Mouse (Mus musculus) limb, embryonic 10.5 days (tissue): ENCODE data around the gene Liph. TPM values are rescaled to one million over a fixed set of nuclear protein-coding genes. Genes with fewer than 3 reads are reported as not detected.

Experiments
- DNase-seq: peaks from one replicate; pipeline ENCODE4 v3.0.0-alpha.2; 2017; ENCODE audit warnings: low spot score
- H3K27ac ChIP-seq: fragments of 300-500 bp; sonication (generic); 2 replicates; pipeline ENCODE4 v1.5.1; 2016; ENCODE audit warnings: mild to moderate bottlenecking
- H3K27me3 ChIP-seq: fragments of 300-500 bp; sonication (generic); 2 replicates; pipeline ENCODE4 v1.6.1; 2016; ENCODE audit warnings: low read depth, mild to moderate bottlenecking; ENCODE audit not compliant: poor library complexity, severe bottlenecking
- H3K36me3 ChIP-seq: fragments of 300-500 bp; sonication (generic); 2 replicates; pipeline ENCODE4 v1.6.1; 2016; ENCODE audit warnings: mild to moderate bottlenecking, moderate library complexity
- H3K4me1 ChIP-seq: fragments of 300-500 bp; sonication (generic); 2 replicates; pipeline ENCODE4 v1.6.1; 2016
- H3K4me3 ChIP-seq: fragments of 300-500 bp; sonication (generic); 2 replicates; pipeline ENCODE4 v1.5.1; 2016; ENCODE audit warnings: mild to moderate bottlenecking, moderate library complexity
- H3K9me3 ChIP-seq: fragments of 300-500 bp; sonication (generic); replicated peaks from 2 replicates; pipeline ENCODE4 v1.6.1; 2016; ENCODE audit warnings: mild to moderate bottlenecking
- WGBS: fragments of 180-500 bp; shearing (Covaris S2); methylation state at CpG from one replicate; pipeline ENCODE4 v1.1.7; 2016; 5-methylcytosine and 5-hydroxymethylcytosine counted together
- polyA plus RNA-seq: library from polyadenylated mRNA; unstranded; fragments of >200 nt; fragmentation: Nextera tagmentation; extraction: Ambion mirVana; gene quantifications from 2 replicates; pipeline ENCODE4 v1.2.1, GENCODE M21; 2016

Liph gene
- polyA plus RNA-seq = 0.31 and 0.34 TPM in 2 replicates

DNA sequence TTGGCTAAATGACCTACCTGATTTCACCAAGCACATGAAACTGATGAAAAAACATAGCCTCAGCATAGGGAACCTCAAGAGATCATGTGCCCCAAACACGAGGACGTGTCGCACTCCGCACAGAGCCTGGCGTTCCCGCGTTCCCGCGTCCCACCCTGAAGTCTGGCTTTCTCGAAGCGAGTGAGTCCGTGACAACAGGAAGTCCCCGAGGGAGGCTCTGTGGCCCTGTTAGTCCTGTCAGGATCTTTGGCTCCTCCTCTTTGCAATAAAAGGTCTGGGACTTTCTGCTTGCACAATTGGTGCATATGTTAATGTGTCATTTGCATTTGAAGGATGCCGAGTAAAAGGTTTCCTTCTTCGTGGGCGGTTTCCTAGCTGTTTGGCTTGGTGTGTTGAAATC, at the start of gene Liph:
Liph (minus strand) TSS at position 360 of the 400 bp plus-strand sequence.
- Histone ChIP-seq H3K36me3 (no peaks in the 10 kb centered on the region), H3K27me3 (peaks cover 12% of the 10 kb centered on the region), H3K9me3 (no peaks in the 10 kb centered on the region), H3K4me1 (peaks cover 8% of the 10 kb centered on the region; the same call in 1 of the 2 replicates), H3K4me3 (0 out of 2 replicates have a peak within 1 kb of the TSS, but pooled peaks have one; percentile 21), H3K27ac (no peak within 1 kb of the TSS)
- 15% methylated on average over 16 of the region's 16 CpGs for WGBS
- peak; percentile 40 for DNase-seq

DNA sequence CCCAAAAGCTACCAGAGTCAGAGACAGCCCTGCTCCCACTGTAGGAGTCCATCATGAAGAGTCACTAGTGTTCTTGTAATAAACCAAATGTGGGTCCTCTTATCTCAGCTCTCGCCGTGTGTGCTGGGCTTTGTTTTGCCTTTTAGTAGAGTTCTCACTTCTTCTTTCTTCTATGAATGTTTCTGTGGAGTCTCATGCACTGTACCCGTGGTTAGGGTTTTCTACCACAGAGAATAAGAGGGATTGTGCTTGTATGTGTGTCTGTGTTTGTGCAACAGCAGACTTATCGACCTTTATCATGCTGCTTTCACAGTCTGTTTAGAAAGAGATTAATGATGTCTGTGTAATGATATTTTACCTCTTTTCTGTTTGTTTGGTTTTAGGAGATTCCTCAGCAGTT, 48.4 kb upstream of the Liph start:
- no peaks in the 10 kb centered on the region for H3K9me3 ChIP-seq
- no peak for DNase-seq
- no peaks in the 10 kb centered on the region for H3K27me3 ChIP-seq
- H3K4me1 ChIP-seq = no peaks in the 10 kb centered on the region
- 91% methylated on average over 4 of the region's 4 CpGs for WGBS
- no peak overlapping the region for H3K27ac ChIP-seq
- no peak overlapping the region for H3K4me3 ChIP-seq
- H3K36me3 ChIP-seq = peaks cover 95% of the 10 kb centered on the region

DNA sequence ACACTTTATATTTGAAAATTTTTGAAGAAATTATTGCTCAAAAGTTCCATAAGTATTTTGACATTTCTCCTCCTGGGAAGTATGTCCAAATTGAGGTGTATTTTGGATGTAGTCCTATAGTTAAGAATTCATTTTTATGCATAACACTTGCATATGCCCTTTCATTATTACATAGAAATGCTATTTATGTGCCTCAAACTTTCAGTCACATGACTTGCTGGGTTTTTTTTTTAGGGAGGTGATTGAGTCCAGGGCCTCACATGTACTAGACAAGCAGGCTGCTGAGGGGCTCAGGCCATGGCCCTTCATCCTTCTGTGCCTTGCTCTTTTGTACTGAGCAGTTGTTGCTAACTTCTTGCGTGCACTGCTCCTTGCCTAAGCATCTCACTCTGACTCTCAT, 44.5 kb upstream of the Liph start:
- Histone ChIP-seq H3K9me3 (no peaks in the 10 kb centered on the region), H3K27me3 (no peaks in the 10 kb centered on the region), H3K4me1 (no peaks in the 10 kb centered on the region), H3K36me3 (peaks cover 92% of the 10 kb centered on the region), H3K27ac (no peak overlapping the region), H3K4me3 (no peak overlapping the region)
- 96% methylated on average over 1 of the region's 1 CpGs for WGBS
- DNase-seq = no peak

DNA sequence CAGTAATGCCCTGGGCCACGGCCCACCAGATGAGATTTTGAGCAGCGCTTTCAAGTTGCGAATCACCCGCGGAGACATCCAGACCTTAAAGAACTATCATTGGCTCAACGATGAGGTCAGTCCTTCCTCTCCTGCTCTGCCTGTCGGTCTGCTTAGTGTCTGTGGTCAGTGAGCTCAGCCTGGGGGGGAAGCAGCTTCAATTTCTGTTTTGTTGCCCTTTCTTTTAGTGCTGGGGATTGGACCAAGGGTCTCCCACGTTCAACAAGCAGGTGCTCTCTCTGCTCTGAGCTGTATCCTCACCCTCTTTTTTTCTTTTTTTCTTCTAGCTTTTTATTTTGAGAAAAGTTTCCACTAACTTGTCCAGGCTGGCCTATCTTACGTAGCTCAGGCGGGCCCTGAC, 43.1 kb upstream of the Liph start:
- Histone ChIP-seq H3K4me3 (no peak overlapping the region), H3K27me3 (no peaks in the 10 kb centered on the region), H3K27ac (no peak overlapping the region), H3K4me1 (no peaks in the 10 kb centered on the region), H3K36me3 (peaks cover 78% of the 10 kb centered on the region), H3K9me3 (no peaks in the 10 kb centered on the region)
- WGBS = 91% methylated on average over 10 of the region's 10 CpGs
- no peak for DNase-seq

DNA sequence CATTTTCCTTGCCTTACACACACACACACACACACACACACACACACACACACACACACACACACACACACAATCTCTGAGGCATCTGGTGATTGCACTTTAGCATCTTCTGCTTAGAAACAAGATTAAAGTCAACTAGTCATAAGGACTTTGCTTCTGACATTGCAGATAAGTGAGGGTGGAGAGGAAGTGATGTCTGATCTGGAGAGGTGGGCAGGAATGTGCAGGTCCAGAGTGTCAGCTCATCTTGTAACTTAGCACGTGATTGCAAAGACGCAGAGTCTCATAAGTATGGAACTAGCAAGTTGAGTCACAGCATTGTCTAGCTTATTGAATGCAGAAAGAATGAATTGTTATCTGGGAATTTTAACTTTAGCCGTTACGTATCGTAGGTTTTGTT, 32.0 kb upstream of the Liph start:
- no peaks in the 10 kb centered on the region for H3K27me3 ChIP-seq
- peaks cover 96% of the 10 kb centered on the region for H3K36me3 ChIP-seq
- H3K4me3 ChIP-seq = no peak overlapping the region
- no peaks in the 10 kb centered on the region for H3K9me3 ChIP-seq
- H3K4me1 ChIP-seq = no peaks in the 10 kb centered on the region
- WGBS = 96% methylated on average over 5 of the region's 5 CpGs
- no peak overlapping the region for H3K27ac ChIP-seq
- no peak for DNase-seq

GRCm38 (mm10) chr16:22022122-22022521, 26.7 kb upstream of the Liph start:
- no peak for DNase-seq
- WGBS = 99% methylated on average over 2 of the region's 2 CpGs
- H3K27ac ChIP-seq = no peak overlapping the region
- no peak overlapping the region for H3K4me3 ChIP-seq
- H3K27me3 ChIP-seq = no peaks in the 10 kb centered on the region
- H3K9me3 ChIP-seq = peaks cover 6% of the 10 kb centered on the region; the same call in 1 of the 2 replicates
- no peaks in the 10 kb centered on the region for H3K4me1 ChIP-seq
- H3K36me3 ChIP-seq = peaks cover 96% of the 10 kb centered on the region

- Histone ChIP-seq H3K27ac (no peak overlapping the region), H3K36me3 (peaks cover 81% of the 10 kb centered on the region), H3K4me3 (no peak overlapping the region), H3K27me3 (no peaks in the 10 kb centered on the region), H3K9me3 (no peaks in the 10 kb centered on the region), H3K4me1 (peaks cover 5% of the 10 kb centered on the region)
- DNase-seq = no peak
- WGBS = 87% methylated on average over 1 of the region's 1 CpGs
Observed at GRCm38 (mm10) chr16:22015569-22015968, 20.1 kb upstream of the Liph start.

DNA sequence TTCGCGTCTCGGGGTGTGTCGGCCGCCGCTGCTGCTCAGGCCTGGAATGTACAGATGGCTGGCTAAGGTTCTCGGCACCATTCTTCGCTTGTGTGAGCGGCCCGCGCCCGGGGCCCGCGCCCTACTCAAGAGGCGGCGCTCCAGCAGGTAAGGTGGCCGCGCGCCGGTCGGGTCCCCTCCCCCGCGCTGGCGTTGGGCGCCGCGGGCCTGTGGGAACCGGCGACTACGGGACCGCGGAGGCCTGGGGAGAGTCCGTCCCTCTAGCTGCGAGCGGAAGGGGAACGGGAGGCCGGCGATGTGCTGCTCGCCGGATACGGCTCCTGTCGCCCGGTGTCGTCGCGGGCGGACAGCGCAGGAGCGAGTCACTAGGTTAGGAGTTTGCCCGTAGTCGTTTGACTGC, 14.1 kb upstream of the Liph start:
- H3K27me3 ChIP-seq = no peaks in the 10 kb centered on the region
- peaks cover 21% of the 10 kb centered on the region for H3K36me3 ChIP-seq
- H3K9me3 ChIP-seq = no peaks in the 10 kb centered on the region
- H3K4me3 ChIP-seq = peak overlapping the region; percentile 98
- peak overlapping the region; percentile 91 for H3K27ac ChIP-seq
- DNase-seq = no peak
- H3K4me1 ChIP-seq = peaks cover 19% of the 10 kb centered on the region
- under 1% methylated on average over 51 of the region's 51 CpGs for WGBS

DNA sequence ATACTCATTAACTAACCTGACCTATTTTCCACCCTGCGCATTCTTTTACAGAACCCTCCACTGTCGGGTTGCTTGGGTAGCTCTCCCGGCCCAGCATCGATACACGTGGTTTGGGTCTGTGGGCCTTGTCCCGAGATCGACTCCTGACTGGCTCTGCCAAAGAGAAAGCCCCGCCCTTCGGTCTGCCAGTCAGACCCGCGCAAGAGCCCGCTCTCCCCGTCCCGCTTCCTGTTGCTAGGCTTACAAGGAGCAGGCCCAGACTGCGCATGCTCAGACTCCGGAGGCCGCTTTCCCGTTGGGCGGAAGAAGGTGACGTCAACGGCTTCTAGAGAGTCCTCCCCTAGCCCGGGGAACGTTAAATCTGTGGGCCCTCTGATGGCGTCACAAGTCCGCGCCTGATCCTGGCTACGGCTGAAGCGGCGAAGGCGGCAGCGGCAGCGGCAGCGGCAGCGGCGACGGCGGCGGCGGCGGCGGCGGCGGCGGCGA, 13.7 kb upstream of the Liph start, which contains the start of gene Senp2:
Senp2 (plus strand) TSS at position 386 of the 486 bp plus-strand sequence.
- DNase-seq = peak; percentile 100
- Histone ChIP-seq H3K4me3 (peak within 1 kb of the TSS; percentile 98), H3K9me3 (no peaks in the 10 kb centered on the region), H3K36me3 (peaks cover 19% of the 10 kb centered on the region), H3K27me3 (no peaks in the 10 kb centered on the region), H3K27ac (peak within 1 kb of the TSS; percentile 91), H3K4me1 (peaks cover 19% of the 10 kb centered on the region)
- WGBS = under 1% methylated on average over 45 of the region's 45 CpGs

DNA sequence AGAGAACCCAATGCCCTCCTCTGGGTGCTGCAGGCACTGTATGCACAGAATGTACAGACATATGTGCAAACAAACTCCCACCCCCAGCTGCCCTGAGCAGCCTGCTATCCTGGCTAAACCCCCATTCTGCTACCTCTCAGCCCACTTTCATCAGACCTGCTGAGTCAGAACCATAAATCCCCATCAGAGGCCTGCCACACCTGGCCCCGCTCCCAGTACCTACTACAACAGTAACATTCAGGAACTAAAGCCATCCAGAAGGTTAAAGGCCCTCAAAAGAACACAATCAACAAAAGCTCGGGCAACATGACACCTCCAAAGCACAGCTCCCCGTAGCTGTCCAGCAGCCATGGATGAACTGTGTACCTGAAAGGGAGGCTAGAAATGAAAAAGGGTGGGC, 6.1 kb upstream of the Liph start:
- H3K9me3 ChIP-seq = no peaks in the 10 kb centered on the region
- no peak overlapping the region for H3K4me3 ChIP-seq
- 70% methylated on average over 3 of the region's 3 CpGs for WGBS
- H3K27me3 ChIP-seq = peaks cover 9% of the 10 kb centered on the region
- DNase-seq = no peak
- peaks cover 9% of the 10 kb centered on the region for H3K4me1 ChIP-seq
- H3K27ac ChIP-seq = no peak overlapping the region
- no peaks in the 10 kb centered on the region for H3K36me3 ChIP-seq

GRCm38 (mm10) chr16:22001172-22001571, 5.7 kb upstream of the Liph start:
- Histone ChIP-seq H3K4me3 (no peak overlapping the region), H3K9me3 (no peaks in the 10 kb centered on the region), H3K4me1 (peaks cover 11% of the 10 kb centered on the region), H3K27ac (no peak overlapping the region), H3K27me3 (peaks cover 12% of the 10 kb centered on the region), H3K36me3 (no peaks in the 10 kb centered on the region)
- DNase-seq = no peak
- WGBS = 66% methylated on average over 4 of the region's 4 CpGs

- Histone ChIP-seq H3K36me3 (no peaks in the 10 kb centered on the region), H3K4me3 (no peak overlapping the region), H3K27ac (no peak overlapping the region), H3K9me3 (no peaks in the 10 kb centered on the region), H3K4me1 (peaks cover 15% of the 10 kb centered on the region), H3K27me3 (peaks cover 12% of the 10 kb centered on the region)
- 89% methylated on average over 4 of the region's 4 CpGs for WGBS
- no peak for DNase-seq
Observed at GRCm38 (mm10) chr16:21999941-22000690, 4.7 kb upstream of the Liph start.

GRCm38 (mm10) chr16:21998061-21998460, 2.6 kb upstream of the Liph start:
- 91% methylated on average over 5 of the region's 5 CpGs for WGBS
- H3K27ac ChIP-seq = no peak overlapping the region
- no peak overlapping the region for H3K4me3 ChIP-seq
- no peak for DNase-seq
- peaks cover 15% of the 10 kb centered on the region for H3K4me1 ChIP-seq
- H3K27me3 ChIP-seq = peaks cover 12% of the 10 kb centered on the region
- no peaks in the 10 kb centered on the region for H3K36me3 ChIP-seq
- no peaks in the 10 kb centered on the region for H3K9me3 ChIP-seq
